Mouse (Mus musculus): ENCODE data around the gene Nprl3.

- TF ChIP-seq CTCF (IDR thresholded peaks at IDR 0.05; ENCODE audit: borderline replicate concordance, insufficient read depth, low read depth, low read length) (no peak), POLR2A (IDR thresholded peaks at IDR 0.05; ENCODE audit: borderline replicate concordance, insufficient read depth, low read length) (no peak)
These were observed 69.7 kb downstream of the Nprl3 start for GRCm38 (mm10) chr11:32197766-32198165.

All from cerebellum, adult 2 months (tissue).